Mouse (Mus musculus) megakaryocyte progenitor cell, adult 5-6 weeks (primary cell): Measurements from ENCODE around the gene Nup98. TPM values are rescaled to one million over a fixed set of nuclear protein-coding genes. Genes with fewer than 3 reads are reported as not detected.

Experiments used
- ATAC-seq: replicated peaks from 2 replicates; pipeline ENCODE4 v1.8.0; 2016; ENCODE audit warnings: mild to moderate bottlenecking, moderate TSS enrichment, inconsistent platforms; ENCODE audit not compliant: poor library complexity
- total RNA-seq, 2 experiments: library from RNA; stranded (forward) in 1 of 2; stranded (reverse) in 1 of 2; fragments of 157-497, 149-512 nt in 1 of 2; fragments of 200-1000 nt in 1 of 2; gene quantifications; 2 replicates each; pipeline versions ENCODE4 v1.2.3 to v1.2.4; 2015 to 2017

Gene Nup98
- total RNA-seq, 2 experiments from 2014 or later = 41.3 to 75.3 TPM

DNA sequence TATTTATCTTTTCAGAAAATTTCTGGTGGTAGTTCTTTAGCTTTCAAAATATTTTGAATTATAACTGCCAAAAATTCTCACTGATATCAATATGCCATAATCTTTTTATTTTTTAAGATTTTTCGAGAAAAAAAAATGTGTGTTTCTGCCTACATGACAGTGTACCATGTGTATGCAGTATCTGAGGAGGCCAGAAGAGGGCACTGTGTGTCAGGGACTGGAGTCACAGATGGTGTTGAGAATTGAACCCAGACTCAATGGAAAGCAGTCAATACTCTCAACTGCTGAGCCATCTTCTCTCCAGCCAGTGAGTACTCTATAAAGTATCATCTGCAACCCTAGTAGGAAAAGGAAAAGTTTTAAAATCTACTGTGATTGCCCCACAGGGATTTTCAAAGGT, 72.5 kb downstream of the Nup98 start:
- peak; percentile 90 for ATAC-seq

DNA sequence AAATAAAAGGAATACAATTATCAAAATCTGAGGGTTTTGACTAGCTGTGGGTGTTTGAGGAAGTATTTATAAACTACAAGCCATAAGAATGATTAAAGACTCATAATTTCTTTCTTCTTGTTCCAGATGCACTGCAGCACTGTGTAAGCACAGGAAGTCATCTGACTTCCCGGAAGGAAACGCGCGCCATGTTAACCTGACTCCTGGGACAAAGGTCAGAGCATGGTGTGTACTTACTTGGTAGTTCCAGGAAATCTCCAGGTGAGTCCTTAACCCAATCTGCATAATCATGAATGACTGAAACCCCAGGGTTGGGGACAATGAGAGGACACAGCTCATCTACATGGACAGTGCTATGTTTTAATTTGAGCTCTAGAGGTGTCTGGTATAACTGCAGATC, 77.6 kb downstream of the Nup98 start:
- no peak for ATAC-seq

DNA sequence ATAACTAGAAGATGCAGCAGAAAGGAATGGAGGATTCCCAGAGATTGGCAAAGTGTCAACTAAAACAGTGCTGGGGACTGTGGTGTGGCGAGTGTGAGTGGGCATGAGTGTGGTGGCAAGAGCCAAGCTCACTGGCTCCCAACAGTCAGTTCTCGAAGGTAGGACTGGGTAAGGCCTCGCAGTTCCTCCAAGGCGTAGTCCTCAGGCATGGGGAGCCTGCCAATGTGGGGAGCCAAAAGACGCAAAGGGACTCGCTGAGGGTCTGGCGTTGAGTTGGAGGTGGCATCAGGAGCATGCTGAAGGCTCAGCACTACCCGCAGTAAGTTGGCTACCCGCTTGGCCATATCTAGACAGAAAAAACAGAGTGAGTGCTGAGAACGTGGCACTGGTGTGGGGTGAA, 89.7 kb downstream of the Nup98 start:
- ATAC-seq = no peak

DNA sequence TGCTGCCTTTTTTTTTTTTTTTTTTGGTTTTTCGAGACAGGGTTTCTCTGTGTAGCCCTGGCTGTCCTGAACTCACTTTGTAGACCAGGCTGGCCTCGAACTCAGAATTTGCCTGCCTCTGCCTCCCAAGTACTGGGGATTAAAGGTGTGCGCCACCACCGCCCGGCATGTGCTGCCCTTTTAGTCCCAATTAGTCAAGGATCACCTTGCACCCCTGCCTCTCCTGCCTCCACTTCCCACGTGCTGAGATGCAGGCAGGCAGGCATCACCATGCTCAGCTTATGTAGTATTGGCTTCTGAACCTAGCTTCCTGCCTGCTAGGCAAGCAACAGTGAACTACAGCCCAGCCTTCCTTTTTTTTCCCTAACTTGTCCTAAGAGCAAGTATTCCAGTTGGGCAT, 92.6 kb downstream of the Nup98 start:
- no peak for ATAC-seq

DNA sequence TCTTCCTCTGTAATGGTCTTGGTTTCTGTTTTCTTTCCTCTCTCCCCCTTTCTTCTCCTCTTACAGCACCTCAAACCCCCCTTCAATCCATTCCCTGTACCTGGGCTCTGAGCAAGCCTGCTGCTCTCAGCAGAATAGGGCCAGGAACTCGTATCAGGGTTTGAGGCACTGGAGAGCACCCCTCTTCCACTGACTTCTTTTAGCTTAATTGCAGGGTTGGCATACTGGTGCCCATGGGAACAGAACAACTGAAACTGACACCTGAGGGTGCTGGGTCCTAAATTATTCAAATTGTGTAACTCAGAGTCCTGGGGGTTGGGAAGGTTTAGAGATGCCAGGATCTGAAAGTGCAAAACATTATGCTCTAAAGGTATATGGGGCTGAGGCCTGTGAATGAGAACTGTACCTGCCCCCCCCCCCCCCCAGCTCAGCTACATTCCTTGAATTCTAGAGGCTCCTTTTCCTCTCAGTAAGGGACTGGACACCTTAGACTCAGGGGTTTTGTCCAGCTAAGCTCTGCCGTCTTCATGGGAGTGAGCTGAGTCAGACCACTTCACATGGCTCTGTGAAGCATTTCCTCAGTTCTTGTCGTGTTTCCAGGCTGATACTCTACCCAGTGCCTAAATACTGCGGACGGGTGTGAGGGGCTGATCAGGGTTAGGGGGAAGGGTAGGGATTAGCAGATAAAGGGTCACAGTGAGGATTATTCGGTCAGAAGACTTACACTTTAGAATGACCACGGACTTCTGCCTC, 93.2 kb downstream of the Nup98 start, which contains the start of gene Chrna10:
Chrna10 (minus strand) TSS at position 250 of the 753 bp plus-strand sequence.
- no peak for ATAC-seq

DNA sequence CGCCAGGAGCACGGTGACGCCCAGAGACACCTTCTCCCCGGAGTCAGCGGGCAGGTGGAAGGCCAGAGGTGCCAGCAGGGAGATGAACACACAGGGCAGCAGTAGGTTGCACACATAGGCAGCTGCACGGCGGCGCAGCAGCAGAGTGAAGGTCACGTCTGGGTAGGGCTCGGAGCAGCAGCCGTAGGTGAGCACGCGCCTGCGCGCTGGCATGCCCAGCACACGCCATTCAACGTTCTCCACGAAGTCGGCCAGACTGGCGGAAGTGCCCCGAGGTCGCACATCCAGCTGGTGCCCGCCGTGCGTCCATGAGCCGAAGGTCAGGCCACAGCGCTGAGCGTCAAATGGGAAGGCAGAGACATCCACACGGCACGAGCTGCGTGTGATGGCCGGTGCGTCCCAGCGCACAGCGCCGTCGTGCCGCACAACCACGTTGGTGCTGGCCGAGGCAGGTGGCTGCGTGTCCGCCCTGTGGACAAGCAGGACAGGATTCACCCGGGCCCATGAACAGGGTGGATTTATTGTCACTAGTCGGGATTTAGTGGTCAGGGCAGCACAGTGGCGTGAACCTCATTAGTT, 96.7 kb downstream of the Nup98 start:
- no peak for ATAC-seq

DNA sequence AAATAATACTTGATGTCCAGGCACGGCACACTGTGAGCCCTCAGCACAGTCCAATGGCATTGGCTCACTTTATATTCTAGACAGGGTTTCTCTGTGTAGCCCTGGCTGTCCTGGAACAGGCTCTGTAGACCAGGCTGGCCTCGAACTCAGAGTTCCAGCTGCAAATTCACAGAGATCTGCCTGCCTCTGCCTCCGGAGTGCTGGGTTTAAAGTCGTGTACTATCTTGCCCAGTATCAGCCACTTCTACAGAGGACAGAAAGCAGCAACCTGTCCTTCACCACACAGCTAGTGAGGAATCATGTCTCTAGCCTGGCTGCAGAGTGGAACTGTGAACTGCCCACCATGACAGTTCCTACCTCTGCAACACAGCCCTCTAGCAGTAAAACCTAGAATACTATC, 100.2 kb downstream of the Nup98 start:
- ATAC-seq = no peak

DNA sequence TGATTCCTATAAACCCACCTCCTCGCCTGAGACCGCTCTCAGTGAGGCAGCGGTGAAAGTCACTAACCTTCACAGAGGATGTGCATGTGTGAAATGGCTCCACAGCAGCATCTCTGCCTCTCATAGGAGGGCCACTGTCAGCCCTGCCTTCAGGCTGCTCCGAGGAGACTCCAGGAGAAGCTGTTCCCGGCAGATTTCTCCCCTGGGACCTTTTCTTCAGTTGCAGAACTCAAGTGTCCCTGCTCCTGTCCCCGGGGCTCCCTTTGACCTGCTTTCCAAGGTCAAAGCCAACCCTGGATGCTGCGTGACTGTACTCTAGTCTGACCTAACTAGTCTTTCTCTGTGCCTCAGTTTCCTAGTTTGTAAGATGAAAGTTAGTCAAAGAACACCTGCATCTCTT, 100.8 kb downstream of the Nup98 start, which contains the start of gene Art5:
Art5 (minus strand) TSS at position 319 of the 400 bp plus-strand sequence.
- no peak for ATAC-seq

DNA sequence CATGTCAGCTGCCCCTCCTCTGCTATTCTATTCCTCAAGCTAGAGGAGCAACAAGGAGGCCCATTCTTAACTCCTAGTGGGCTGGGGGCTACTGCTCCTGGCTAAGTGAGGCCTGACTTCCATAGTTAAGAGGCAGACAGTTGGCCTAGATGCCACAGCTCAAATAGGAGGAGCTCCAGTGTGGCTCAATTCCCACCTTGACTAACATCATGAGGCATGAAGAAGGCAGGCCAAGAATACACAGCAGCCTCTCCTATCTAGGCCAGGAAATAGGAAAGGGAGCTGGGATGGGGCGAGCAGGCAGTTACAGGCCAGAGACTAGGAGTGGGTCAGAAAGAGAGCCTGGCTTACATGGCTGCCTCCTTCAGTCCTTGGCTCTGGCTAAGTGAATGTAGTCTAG, 101.8 kb downstream of the Nup98 start:
- no peak for ATAC-seq

DNA sequence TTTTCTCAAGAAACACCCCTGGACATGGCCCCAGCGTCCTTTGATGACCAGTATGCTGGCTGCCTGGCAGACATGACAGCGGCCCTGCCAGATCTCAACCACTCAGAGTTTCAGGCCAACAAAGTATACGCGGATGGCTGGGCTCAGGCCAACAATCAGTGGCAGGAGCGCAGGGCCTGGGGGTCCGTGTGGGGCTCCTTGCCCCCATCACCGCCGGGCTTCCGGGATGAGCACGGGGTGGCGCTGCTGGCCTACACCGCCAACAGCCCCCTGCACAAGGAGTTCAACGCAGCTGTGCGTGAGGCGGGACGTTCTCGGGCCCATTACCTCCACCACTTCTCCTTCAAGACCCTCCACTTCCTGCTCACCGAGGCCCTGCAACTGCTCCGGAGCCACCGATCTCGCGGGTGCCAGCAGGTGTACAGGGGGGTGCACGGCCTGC, 103.3 kb downstream of the Nup98 start:
- ATAC-seq = peak; percentile 35

DNA sequence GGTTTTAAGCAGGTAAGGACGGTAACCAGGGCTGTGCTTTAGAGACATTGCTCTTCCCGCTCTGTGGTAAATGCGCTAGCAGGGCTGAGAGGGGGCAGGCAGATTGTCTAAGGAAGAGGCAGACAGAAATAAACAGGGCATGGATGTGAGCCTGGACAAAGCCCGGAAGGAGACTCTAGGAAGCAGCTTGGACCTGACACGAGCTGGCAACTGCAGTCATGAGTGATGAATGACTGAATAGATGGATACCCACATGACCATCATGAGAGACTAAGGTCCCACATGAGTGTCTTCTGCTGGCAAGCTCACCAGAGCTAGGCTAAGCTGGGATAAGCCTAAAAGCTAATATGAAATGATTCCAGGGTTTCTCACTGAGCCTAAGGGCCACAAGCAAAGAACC, 105.8 kb downstream of the Nup98 start:
- no peak for ATAC-seq

DNA sequence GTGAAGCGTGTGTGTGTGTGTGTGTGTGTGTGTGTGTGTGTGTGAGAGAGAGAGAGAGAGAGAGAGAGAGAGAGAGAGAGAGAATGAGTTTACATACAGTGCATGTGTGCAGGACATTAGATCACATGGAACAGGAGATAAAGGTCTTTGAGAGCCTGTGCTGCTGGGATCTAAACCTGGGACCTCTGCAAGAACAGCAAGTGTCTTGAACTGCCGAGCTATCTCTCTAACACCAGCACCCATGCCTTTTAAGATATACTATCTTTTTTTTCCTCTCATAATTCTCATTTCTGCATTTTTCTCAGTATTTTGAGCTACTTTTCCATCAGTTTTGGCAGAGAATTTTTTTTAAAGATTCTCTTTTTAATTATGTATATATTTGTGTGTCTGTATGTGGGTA, 106.4 kb downstream of the Nup98 start:
- peak; percentile 70 for ATAC-seq

DNA sequence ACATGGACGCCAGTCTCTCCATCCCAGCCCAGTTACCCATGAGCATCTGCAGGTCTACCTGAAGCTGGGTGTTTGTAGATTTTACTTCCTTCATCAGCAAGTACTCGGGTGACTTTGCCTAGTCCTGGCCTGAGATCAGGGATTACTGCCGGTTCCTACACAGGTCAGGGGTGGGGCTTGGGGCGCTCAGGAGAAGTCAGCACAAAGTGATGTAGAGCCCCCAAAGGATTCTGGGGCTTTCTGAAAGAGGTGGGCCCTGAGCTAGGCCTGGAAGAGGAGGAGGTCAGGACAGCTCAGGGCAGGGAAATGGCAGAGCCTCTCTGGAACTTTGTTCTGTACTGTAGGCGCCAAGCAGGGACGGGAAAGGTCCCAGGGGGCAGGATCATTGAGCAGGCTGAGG, 107.3 kb downstream of the Nup98 start:
- ATAC-seq = no peak

DNA sequence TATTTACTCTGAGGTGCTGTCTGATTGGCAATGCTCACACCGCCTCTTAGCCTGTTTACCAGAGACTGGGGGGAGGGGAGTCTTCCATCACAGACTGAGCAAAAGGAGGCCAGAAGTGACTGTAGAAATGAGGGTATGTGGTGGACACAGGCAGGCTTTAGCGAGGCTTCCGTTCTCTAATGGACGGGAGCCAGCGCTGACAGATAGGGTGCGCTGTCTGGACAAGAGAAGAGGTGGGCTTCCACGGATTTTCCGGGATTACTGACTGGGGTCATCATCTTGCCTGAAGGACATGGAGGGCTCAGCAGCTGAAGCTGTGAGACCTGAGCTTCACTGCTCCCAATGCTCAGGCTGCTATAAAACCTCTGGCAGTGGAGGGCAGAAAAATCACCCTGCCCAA, 107.7 kb downstream of the Nup98 start:
- ATAC-seq = no peak

DNA sequence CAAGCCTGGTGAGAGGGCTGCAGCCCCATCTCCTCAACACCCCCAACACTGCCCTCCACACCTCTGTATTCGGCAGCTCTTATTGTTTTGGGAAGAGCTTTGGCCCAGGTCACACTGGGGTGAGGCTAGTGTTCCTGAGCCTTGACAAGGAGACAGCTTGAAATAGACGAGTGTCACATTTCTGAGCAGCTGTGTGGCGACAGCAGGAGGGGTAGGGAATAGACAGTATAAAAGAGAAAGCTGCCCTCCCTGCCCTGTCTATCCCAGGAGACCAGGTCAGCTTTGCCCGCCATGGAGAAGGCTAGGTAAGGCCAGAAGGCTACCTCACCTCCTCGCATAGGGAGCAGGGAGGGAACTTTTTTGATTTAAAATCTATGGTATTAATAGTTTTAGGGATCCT, 108.5 kb downstream of the Nup98 start, which contains the start of gene Art1:
Art1 (plus strand) TSS at position 257 of the 400 bp plus-strand sequence.
- no peak for ATAC-seq

DNA sequence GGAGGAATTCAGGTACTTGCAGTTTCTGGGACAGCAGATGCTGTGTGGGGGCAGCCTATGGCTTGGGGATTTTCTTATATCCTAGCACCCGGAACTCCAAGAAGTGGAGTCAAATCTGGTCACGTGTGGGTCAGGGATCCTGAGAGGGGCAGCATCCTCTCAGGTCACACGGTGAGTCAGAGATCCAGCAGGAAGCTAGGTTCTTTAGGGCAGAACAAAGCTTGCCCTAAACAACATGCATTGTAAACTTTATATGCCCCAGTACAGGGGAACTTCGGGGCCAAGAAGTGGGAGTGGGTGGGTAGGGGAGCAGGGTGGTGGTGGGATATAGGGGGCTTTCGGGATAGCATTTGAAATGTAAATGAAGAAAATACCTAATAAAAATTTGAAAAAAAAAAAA, 109.1 kb downstream of the Nup98 start:
- ATAC-seq = no peak

DNA sequence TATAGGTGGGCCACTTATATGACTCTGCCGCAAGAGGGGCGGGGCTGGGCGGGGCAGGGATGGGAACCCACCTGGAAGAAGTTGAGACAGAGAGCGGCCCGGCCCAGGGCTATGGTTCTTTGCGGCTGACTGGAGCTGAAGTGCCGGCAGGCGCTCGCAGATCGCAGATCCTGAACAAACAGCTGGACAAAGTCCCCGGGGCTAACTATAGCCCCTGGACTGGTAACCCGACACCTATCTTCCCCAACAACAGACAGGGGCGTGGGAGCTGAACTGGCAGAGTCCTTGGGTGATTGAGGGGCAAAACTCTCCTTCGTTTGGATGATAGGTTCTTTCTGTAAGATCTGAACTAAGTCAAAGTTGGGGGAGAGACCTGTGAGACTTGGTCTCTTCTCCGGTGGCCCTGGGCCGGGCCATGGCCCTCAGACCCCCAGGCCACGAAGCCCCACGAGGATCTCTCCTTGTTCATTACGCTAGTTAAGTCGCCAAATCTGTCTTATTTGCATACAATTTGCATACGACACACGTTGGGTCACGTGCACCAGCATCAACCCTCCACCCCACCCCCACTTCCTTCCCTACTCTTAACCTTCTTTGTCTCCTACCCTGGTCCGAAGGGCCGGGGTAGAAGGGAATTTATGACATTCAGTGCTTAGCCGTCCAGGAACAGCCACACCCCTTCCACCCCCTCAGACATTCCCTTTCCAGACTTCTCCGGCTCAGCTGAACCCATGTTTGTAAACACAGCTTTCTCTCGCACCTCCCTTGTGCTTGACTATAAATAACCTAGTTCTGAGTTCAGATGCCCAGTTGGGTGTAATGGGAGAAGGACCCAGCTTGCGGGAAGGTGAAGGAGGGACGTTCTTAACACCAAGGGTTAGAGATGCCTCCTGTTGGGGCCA, 110.0 kb downstream of the Nup98 start:
- peak; percentile 78 for ATAC-seq

DNA sequence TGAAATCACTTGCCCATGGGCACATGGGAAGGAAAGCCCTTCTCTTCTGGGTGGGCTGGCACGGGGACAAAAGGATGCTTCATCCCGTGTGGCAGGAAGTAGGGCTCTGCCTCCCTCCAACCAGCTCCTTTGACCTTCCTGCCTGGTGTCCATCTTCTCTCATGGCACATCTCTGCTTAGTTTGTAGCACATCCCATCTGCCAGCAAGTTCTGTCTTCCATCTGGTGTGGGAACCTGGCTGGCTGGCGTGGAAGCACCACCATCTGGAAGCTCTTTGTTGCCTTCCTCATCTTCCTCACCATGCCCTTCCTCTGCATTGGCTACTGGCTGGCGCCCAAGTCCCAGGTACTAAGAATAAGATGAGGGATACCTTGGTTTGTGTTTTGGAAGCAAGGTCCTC, 122.6 kb downstream of the Nup98 start:
- no peak for ATAC-seq

DNA sequence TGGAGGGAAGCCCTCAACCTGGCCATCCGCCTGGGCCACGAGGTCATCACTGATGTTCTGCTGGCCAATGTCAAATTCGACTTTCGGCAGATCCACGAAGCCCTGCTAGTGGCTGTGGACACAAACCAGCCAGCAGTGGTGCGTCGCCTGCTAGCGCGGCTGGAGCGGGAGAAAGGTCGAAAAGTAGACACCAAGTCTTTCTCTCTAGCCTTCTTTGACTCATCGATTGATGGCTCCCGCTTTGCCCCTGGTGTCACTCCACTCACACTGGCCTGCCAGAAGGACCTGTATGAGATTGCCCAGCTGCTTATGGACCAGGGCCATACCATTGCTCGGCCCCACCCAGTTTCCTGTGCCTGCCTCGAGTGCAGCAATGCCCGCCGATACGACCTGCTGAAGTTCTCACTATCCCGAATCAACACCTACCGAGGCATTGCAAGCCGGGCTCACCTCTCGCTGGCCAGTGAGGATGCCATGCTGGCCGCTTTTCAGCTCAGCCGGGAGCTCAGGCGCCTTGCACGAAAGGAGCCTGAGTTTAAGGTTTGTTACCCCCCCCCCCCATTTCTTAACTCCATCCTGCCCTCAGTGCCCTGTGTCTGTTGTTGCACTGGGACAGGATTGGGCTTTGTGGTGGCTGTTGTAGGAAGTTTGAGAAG, 125.8 kb downstream of the Nup98 start:
- no peak for ATAC-seq

DNA sequence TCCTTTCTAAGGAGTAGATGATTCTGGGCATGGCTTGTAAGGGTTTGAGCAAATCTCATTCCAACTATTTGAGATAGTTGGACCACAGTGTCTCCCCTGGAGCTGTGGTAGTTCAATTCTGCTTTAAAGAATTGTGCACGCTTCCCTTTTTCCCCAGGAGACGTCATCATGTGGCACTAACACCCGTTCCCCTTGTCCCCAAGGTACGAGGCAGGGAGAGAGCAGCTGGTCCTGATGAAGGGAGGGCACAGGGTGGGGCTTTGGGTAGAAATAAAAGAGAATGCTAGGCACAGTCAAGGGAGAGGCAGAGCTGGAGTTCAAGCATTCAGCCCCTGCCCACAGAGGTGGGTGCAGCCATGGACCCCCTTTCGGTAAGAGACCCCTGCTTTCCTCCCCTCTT, 127.2 kb downstream of the Nup98 start, which contains the start of gene Trpc2:
Trpc2 (plus strand) TSS at position 301 of the 400 bp plus-strand sequence.
- ATAC-seq = no peak

DNA sequence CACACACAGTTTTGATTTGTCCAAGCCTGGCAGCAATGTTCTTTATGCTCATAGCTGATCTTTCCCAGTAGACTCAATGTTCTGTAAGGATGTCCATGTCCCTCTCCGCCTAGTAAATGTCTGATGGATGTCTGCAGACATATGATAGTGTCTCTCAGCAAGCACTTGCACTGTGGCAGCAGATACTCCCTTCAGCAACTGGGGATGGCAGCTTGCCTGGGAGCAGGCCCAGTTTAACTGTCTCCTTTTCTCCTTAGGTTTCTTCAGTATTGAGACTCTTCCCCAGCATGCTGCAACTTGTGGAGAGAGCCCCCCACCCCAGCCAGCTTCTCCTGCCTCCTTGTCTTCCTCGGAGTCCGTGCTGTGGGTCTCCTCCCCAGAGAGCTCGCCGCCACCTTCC, 128.2 kb downstream of the Nup98 start:
- ATAC-seq = no peak
